Mouse (Mus musculus) hindbrain, embryonic 13.5 days (tissue): ENCODE data around the gene Sdc4. TPM values are rescaled to one million over a fixed set of nuclear protein-coding genes. Genes with fewer than 3 reads are reported as not detected.

ENCODE experiments used
- ATAC-seq: fragments of 200-750 bp; cut with Nextera tagmentation; 2 replicates; pipeline ENCODE4 v1.8.0; 2017; ENCODE audit warnings: moderate TSS enrichment; ENCODE audit not compliant: low FRiP score
- H3K27ac ChIP-seq: fragments of 300-500 bp; sonication (generic); 2 replicates; pipeline ENCODE4 v1.5.1; 2015; ENCODE audit warnings: inconsistent platforms, mild to moderate bottlenecking, moderate library complexity
- H3K27me3 ChIP-seq: fragments of 300-500 bp; sonication (generic); 2 replicates; pipeline ENCODE4 v1.6.1; 2015; ENCODE audit warnings: mild to moderate bottlenecking, inconsistent platforms
- H3K36me3 ChIP-seq: fragments of 300-500 bp; sonication (generic); 2 replicates; pipeline ENCODE4 v1.6.1; 2015; ENCODE audit warnings: mild to moderate bottlenecking, inconsistent platforms
- H3K4me1 ChIP-seq: fragments of 300-500 bp; sonication (generic); replicated peaks from 2 replicates; pipeline ENCODE4 v1.6.1; 2015; ENCODE audit warnings: inconsistent platforms
- H3K4me2 ChIP-seq: fragments of 300-500 bp; sonication (generic); 2 replicates; pipeline ENCODE4 v1.6.1; 2015; ENCODE audit warnings: inconsistent platforms, mild to moderate bottlenecking, moderate library complexity
- H3K4me3 ChIP-seq: fragments of 300-500 bp; sonication (generic); 2 replicates; pipeline ENCODE4 v1.5.1; 2015; ENCODE audit warnings: mild to moderate bottlenecking, inconsistent platforms
- H3K9ac ChIP-seq: fragments of 300-500 bp; sonication (generic); 2 replicates; pipeline ENCODE4 v1.6.1; 2015; ENCODE audit warnings: mild to moderate bottlenecking, inconsistent platforms
- H3K9me3 ChIP-seq: fragments of 300-500 bp; sonication (generic); 2 replicates; pipeline ENCODE4 v1.6.1; 2016; ENCODE audit warnings: inconsistent platforms
- WGBS: fragments of 180-500 bp; shearing (Covaris S2); methylation state at CpG from one replicate; pipeline ENCODE4 v1.1.7; 2015; 5-methylcytosine and 5-hydroxymethylcytosine counted together
- polyA plus RNA-seq: library from polyadenylated mRNA; unstranded; fragments of >200 nt; fragmentation: Nextera tagmentation; extraction: Ambion mirVana; gene quantifications from 2 replicates; pipeline ENCODE4 v1.2.1, GENCODE M21; 2015

The Sdc4 gene
- polyA plus RNA-seq, 1 experiment from 2014 or later: 9.0 TPM

DNA sequence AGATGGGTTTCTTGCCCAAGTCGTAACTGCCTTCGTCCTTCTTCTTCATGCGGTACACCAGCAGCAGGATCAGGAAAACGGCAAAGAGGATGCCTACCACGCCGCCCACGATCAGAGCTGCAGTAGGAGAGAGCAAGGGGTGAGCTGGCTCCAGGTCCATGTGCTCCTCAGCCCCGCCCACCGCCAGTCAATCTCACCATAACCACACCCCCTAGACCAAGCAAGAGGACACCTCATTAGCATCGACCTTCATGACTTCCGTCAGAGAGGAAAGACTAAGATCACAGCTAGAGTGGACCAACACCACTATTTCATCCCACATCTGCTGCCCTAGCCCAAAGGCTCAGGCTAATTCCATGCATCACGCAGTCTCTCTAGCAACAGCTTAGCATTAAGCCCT, 17.6 kb downstream of the Sdc4 start:
- 30% methylated on average over 12 of the region's 12 CpGs for WGBS
- no peaks in the 10 kb centered on the region for H3K9me3 ChIP-seq

GRCm38 (mm10) chr2:164425401-164425800, 18.3 kb downstream of the Sdc4 start:
- 89% methylated on average over 5 of the region's 5 CpGs for WGBS
- no peak overlapping the region for H3K27ac ChIP-seq
- H3K4me1 ChIP-seq: no peaks in the 10 kb centered on the region
- no peaks in the 10 kb centered on the region for H3K36me3 ChIP-seq
- no peak for ATAC-seq
- H3K9me3 ChIP-seq: no peaks in the 10 kb centered on the region
- no peak overlapping the region for H3K9ac ChIP-seq
- H3K4me2 ChIP-seq: no peak overlapping the region
- H3K27me3 ChIP-seq: peaks cover 6% of the 10 kb centered on the region; the same call in 1 of the 2 replicates
- no peak overlapping the region for H3K4me3 ChIP-seq

More for the DNA sequence above, 17.6 kb downstream of the Sdc4 start:
- Histone ChIP-seq H3K36me3 (no peaks in the 10 kb centered on the region), H3K27me3 (peaks cover 8% of the 10 kb centered on the region; the same call in 1 of the 2 replicates), H3K27ac (no peak overlapping the region), H3K9ac (no peak overlapping the region), H3K4me2 (no peak overlapping the region), H3K4me1 (no peaks in the 10 kb centered on the region), H3K4me3 (no peak overlapping the region)
- no peak for ATAC-seq

DNA sequence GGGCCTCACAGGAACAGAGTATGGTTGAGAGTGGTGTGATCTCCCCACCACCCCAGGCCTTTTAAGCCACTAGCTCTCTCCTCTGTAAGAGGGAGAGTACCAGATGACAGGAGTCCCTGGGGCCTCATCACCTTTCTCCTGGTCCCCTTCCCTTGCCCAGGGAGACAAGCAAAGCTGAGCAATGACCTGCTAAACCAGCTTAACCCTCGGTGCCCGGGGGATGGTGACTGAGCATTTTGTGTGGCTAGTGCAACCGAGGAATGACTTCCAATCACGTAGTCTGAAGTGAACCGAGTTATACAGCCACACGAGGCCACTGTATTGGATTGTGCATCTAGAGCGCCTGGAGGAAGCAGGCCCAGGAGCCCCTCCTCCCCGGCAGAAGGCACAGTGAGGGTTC, 19.3 kb downstream of the Sdc4 start:
- H3K4me1 ChIP-seq: no peaks in the 10 kb centered on the region
- peaks cover 1% of the 10 kb centered on the region; the same call in 1 of the 2 replicates for H3K27me3 ChIP-seq
- no peak overlapping the region for H3K4me3 ChIP-seq
- ATAC-seq: no peak
- no peak overlapping the region for H3K27ac ChIP-seq
- no peaks in the 10 kb centered on the region for H3K9me3 ChIP-seq
- no peaks in the 10 kb centered on the region for H3K36me3 ChIP-seq
- WGBS: 91% methylated on average over 8 of the region's 8 CpGs
- H3K4me2 ChIP-seq: no peak overlapping the region
- H3K9ac ChIP-seq: no peak overlapping the region

DNA sequence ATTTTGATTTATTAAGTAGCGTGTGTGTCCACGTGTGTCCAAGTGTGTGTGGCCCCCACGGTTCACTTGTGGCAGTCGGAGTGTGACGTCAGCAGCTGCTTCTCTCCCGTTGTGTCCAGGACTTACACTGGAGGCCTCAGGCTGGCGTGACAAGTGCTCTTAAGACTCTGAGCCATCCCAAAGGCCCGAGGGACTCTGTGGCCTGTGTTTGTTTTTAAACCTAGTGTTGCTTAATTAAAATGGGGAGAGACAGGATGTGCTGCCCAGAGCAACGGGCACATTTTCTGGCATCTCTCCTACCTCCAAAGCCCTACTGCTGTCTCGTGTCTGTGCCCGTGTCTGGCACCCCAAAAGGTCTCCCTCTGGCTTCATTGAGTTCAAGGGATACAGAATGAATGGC, 20.2 kb downstream of the Sdc4 start:
- H3K9me3 ChIP-seq: no peaks in the 10 kb centered on the region
- peaks cover 4% of the 10 kb centered on the region; the same call in 1 of the 2 replicates for H3K27me3 ChIP-seq
- WGBS: 86% methylated on average over 11 of the region's 11 CpGs
- no peak overlapping the region for H3K27ac ChIP-seq
- ATAC-seq: no peak
- no peak overlapping the region for H3K4me3 ChIP-seq
- H3K36me3 ChIP-seq: no peaks in the 10 kb centered on the region
- no peak overlapping the region for H3K4me2 ChIP-seq
- no peaks in the 10 kb centered on the region for H3K4me1 ChIP-seq
- no peak overlapping the region for H3K9ac ChIP-seq

- Histone ChIP-seq H3K4me3 (no peak overlapping the region), H3K36me3 (no peaks in the 10 kb centered on the region), H3K4me2 (no peak overlapping the region), H3K4me1 (no peaks in the 10 kb centered on the region), H3K9ac (no peak overlapping the region), H3K27ac (no peak overlapping the region), H3K9me3 (no peaks in the 10 kb centered on the region), H3K27me3 (peaks cover 4% of the 10 kb centered on the region; the same call in 1 of the 2 replicates)
- WGBS: 92% methylated on average over 15 of the region's 15 CpGs
- ATAC-seq: no peak
Measured at GRCm38 (mm10) chr2:164422675-164423393, 20.9 kb downstream of the Sdc4 start.

GRCm38 (mm10) chr2:164421979-164422378, 21.7 kb downstream of the Sdc4 start:
- WGBS: 94% methylated on average over 8 of the region's 8 CpGs
- H3K9me3 ChIP-seq: no peaks in the 10 kb centered on the region
- ATAC-seq: no peak
- H3K4me1 ChIP-seq: no peaks in the 10 kb centered on the region
- no peak overlapping the region for H3K4me2 ChIP-seq
- no peak overlapping the region for H3K4me3 ChIP-seq
- H3K27me3 ChIP-seq: peaks cover 4% of the 10 kb centered on the region; the same call in 1 of the 2 replicates
- no peak overlapping the region for H3K9ac ChIP-seq
- H3K36me3 ChIP-seq: no peaks in the 10 kb centered on the region
- H3K27ac ChIP-seq: no peak overlapping the region

GRCm38 (mm10) chr2:164421306-164421705, 22.4 kb downstream of the Sdc4 start:
- no peak for ATAC-seq
- Histone ChIP-seq H3K4me3 (no peak overlapping the region), H3K9ac (no peak overlapping the region), H3K27ac (no peak overlapping the region), H3K27me3 (peaks cover 4% of the 10 kb centered on the region; the same call in 1 of the 2 replicates), H3K36me3 (no peaks in the 10 kb centered on the region), H3K4me1 (no peaks in the 10 kb centered on the region), H3K9me3 (no peaks in the 10 kb centered on the region), H3K4me2 (no peak overlapping the region)
- 94% methylated on average over 7 of the region's 7 CpGs for WGBS

DNA sequence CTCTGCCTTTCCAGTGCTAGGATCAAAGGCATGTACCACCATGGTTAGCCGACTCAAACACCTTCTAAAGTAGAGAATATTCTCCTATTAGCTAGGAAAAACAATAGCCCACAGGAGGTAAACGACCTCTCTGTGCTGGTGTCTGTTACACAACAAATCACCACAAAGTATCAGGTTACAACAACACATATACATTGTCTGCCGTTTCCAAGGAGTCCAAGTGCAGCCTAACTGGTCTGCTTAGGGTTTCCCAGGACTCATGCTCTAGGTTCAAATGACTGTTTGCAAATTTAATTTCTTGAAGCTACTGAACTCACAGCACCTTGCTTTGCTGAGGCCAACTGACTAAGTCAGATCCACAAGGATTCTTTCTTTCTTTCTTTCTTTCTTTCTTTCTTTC, 24.2 kb downstream of the Sdc4 start:
- no peaks in the 10 kb centered on the region for H3K9me3 ChIP-seq
- no peak overlapping the region for H3K4me3 ChIP-seq
- no peaks in the 10 kb centered on the region for H3K4me1 ChIP-seq
- no peak overlapping the region for H3K9ac ChIP-seq
- H3K36me3 ChIP-seq: no peaks in the 10 kb centered on the region
- no peak overlapping the region for H3K4me2 ChIP-seq
- WGBS: 3% methylated on average over 3 of the region's 3 CpGs
- no peak overlapping the region for H3K27ac ChIP-seq
- H3K27me3 ChIP-seq: peaks cover 10% of the 10 kb centered on the region; the same call in 1 of the 2 replicates
- ATAC-seq: no peak

DNA sequence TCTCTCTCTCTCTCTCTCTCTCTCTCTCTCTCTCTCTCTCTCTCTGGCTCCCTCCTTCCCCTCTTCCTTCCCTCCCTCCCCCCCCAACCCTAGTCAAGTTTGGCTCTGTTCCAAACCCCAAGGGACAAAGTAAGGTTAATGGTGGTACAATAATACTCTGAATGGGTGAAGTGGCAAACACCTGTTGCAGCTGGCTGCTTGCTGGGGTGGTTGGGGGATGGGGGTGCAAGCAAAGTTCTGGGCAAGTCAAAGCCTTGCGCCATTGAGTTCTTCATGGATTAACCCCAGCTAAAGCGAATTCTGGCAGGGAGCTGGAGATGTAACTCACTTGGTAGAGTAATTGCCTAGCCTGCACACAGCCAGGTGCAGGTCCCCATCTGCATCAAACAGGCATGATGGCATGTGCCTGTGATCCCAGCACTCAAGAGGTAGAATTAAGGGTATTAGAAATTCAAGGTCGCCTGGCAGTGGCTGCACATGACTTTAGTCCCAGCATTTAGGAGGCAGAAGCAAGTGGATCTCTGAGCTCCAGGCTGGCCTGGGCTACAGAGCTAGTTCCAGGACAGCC, 25.3 kb downstream of the Sdc4 start:
- no peaks in the 10 kb centered on the region for H3K36me3 ChIP-seq
- peaks cover 20% of the 10 kb centered on the region for H3K27me3 ChIP-seq
- 0 out of 2 replicates have a peak, but pooled peaks cover 4% of the 10 kb centered on the region for H3K4me1 ChIP-seq
- H3K4me3 ChIP-seq: no peak overlapping the region
- no peak overlapping the region for H3K27ac ChIP-seq
- H3K4me2 ChIP-seq: no peak overlapping the region
- no peak overlapping the region for H3K9ac ChIP-seq
- ATAC-seq: no peak
- WGBS: 21% methylated on average over 3 of the region's 3 CpGs
- H3K9me3 ChIP-seq: no peaks in the 10 kb centered on the region

DNA sequence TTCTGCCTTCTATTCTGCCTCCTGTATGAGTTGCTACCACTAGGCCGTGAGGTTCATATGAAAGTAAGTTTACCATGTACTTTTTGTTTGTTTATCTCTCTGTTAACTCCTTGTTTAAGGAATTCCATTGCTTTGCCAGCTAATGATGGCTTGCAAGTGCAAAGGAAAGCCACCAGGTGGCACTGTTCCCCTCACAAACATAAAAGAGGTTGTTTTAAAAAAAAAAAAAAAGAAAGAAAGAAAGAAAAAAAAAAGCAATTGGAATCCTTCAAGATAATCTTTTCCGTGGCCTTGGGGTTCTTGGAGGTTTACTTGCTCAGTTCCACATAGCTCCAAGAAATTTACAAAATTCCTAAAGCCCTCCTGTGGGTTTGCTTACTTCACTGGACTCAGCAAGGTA, 26.5 kb downstream of the Sdc4 start:
- H3K4me3 ChIP-seq: no peak overlapping the region
- H3K27me3 ChIP-seq: peaks cover 20% of the 10 kb centered on the region
- ATAC-seq: no peak
- 0 out of 2 replicates have a peak, but pooled peaks cover 4% of the 10 kb centered on the region for H3K4me1 ChIP-seq
- no peak overlapping the region for H3K4me2 ChIP-seq
- H3K27ac ChIP-seq: no peak overlapping the region
- WGBS: 2% methylated on average over 2 of the region's 2 CpGs
- H3K9ac ChIP-seq: no peak overlapping the region
- no peaks in the 10 kb centered on the region for H3K36me3 ChIP-seq
- H3K9me3 ChIP-seq: no peaks in the 10 kb centered on the region

GRCm38 (mm10) chr2:164414581-164414980, 29.1 kb downstream of the Sdc4 start:
- H3K9ac ChIP-seq: peak overlapping the region; percentile 49
- 0 out of 2 replicates have a peak, but pooled peaks cover 4% of the 10 kb centered on the region for H3K4me1 ChIP-seq
- no peaks in the 10 kb centered on the region for H3K36me3 ChIP-seq
- no peaks in the 10 kb centered on the region for H3K9me3 ChIP-seq
- H3K27ac ChIP-seq: no peak overlapping the region
- 80% methylated on average over 10 of the region's 10 CpGs for WGBS
- ATAC-seq: no peak
- H3K4me2 ChIP-seq: peak overlapping the region; percentile 47
- peak overlapping the region; percentile 24 for H3K4me3 ChIP-seq
- peaks cover 35% of the 10 kb centered on the region for H3K27me3 ChIP-seq

DNA sequence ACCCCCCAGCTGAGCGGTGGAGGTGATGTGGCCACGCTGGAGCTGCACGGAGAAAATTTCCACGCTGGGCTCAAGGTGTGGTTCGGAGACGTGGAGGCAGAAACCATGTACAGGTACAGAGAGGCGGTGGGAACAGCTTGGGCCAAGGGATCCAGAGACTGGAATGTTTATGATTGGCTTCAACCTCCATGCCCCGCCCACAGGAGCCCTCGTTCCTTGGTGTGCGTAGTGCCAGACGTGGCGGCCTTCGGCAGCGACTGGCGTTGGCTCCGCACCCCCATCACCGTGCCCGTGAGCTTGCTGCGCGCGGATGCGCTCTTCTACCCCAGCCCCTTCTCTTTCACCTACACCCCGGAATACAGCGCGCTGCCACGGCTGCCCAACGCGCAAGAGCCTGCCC, 29.5 kb downstream of the Sdc4 start:
- Histone ChIP-seq H3K36me3 (no peaks in the 10 kb centered on the region), H3K9ac (peak overlapping the region; percentile 49), H3K4me2 (peak overlapping the region; percentile 47), H3K27ac (no peak overlapping the region), H3K27me3 (peaks cover 38% of the 10 kb centered on the region), H3K9me3 (no peaks in the 10 kb centered on the region), H3K4me3 (peak overlapping the region; percentile 24), H3K4me1 (0 out of 2 replicates have a peak, but pooled peaks cover 4% of the 10 kb centered on the region)
- 28% methylated on average over 28 of the region's 28 CpGs for WGBS
- no peak for ATAC-seq

DNA sequence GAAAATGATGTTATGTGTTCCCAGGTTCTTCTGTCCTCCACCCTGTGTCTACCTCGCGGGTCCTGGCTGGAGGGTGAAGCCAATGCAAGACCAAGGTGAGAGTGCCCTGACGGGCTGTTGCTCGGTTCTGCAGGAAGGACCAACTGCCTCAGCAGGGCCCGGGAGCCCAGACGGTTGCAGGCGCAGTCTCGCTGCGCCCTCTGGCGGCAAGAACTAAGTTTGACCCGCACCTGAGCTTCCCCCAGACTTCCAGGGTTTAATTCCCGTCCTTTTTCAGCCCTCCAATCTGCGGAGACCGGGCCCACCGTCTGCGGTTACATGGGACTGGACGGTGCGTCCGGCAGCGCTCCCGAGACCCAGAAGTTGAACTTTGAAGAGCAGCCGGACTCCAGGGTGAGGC, 36.0 kb downstream of the Sdc4 start:
- H3K27ac ChIP-seq: no peak overlapping the region
- no peaks in the 10 kb centered on the region for H3K36me3 ChIP-seq
- peaks cover 84% of the 10 kb centered on the region for H3K27me3 ChIP-seq
- no peak overlapping the region for H3K9ac ChIP-seq
- H3K9me3 ChIP-seq: no peaks in the 10 kb centered on the region
- H3K4me2 ChIP-seq: no peak overlapping the region
- 1% methylated on average over 22 of the region's 22 CpGs for WGBS
- H3K4me1 ChIP-seq: peaks cover 20% of the 10 kb centered on the region
- H3K4me3 ChIP-seq: no peak overlapping the region
- ATAC-seq: no peak
